Mouse (Mus musculus) liver, embryonic 16.5 days (tissue): ENCODE results near the gene Hal. TPM values are rescaled to one million over a fixed set of nuclear protein-coding genes. Genes with fewer than 3 reads are reported as not detected.

Experiments used
- ATAC-seq: fragments of 200-750 bp; cut with Nextera tagmentation; 2 replicates; pipeline ENCODE4 v1.8.0; 2017; ENCODE audit warnings: low read depth, mild to moderate bottlenecking, moderate number of reproducible peaks, moderate library complexity
- H3K27ac ChIP-seq: fragments of 300-500 bp; sonication (generic); 2 replicates; pipeline ENCODE4 v1.5.1; 2014; ENCODE audit warnings: mild to moderate bottlenecking, low read length
- H3K27me3 ChIP-seq: fragments of 300-500 bp; sonication (generic); 2 replicates; pipeline ENCODE4 v1.6.1; 2014; ENCODE audit warnings: low read depth, low read length, mixed read lengths; ENCODE audit not compliant: control insufficient read depth, insufficient read depth
- H3K36me3 ChIP-seq: fragments of 300-500 bp; sonication (generic); 2 replicates; pipeline ENCODE4 v1.6.1; 2014; ENCODE audit warnings: mild to moderate bottlenecking; ENCODE audit not compliant: control insufficient read depth, insufficient read depth
- H3K4me1 ChIP-seq: fragments of 300-500 bp; sonication (generic); 2 replicates; pipeline ENCODE4 v1.6.1; 2014; ENCODE audit warnings: low read depth, low read length, mixed read lengths; ENCODE audit not compliant: control insufficient read depth
- H3K4me2 ChIP-seq: fragments of 300-500 bp; sonication (generic); 2 replicates; pipeline ENCODE4 v1.6.1; 2014; ENCODE audit warnings: low read depth, low read length, mixed read lengths
- H3K4me3 ChIP-seq: fragments of 300-500 bp; sonication (generic); 2 replicates; pipeline ENCODE4 v1.5.1; 2014; ENCODE audit warnings: low read depth, mild to moderate bottlenecking, low read length
- H3K9ac ChIP-seq: fragments of 300-500 bp; sonication (generic); 2 replicates; pipeline ENCODE4 v1.6.1; 2014; ENCODE audit warnings: low read depth, low read length
- H3K9me3 ChIP-seq: fragments of 300-500 bp; sonication (generic); replicated peaks from 2 replicates; pipeline ENCODE4 v1.6.1; 2016; ENCODE audit warnings: low read length; ENCODE audit not compliant: control insufficient read depth
- WGBS: fragments of 180-500 bp; shearing (Covaris S2); extraction: QIAGEN DNeasy Blood & Tissue Kit; methylation state at CpG from one replicate; pipeline ENCODE4 v1.1.7; 2014; ENCODE audit not compliant: insufficient replicate concordance; 5-methylcytosine and 5-hydroxymethylcytosine counted together
- polyA plus RNA-seq: library from polyadenylated mRNA; unstranded; fragments of >200 nt; fragmentation: Nextera tagmentation; extraction: Ambion mirVana; gene quantifications from 2 replicates; pipeline ENCODE4 v1.2.1, GENCODE M21; 2015

The Hal gene
- polyA plus RNA-seq, 1 experiment from 2014 or later: 10.0 TPM

DNA sequence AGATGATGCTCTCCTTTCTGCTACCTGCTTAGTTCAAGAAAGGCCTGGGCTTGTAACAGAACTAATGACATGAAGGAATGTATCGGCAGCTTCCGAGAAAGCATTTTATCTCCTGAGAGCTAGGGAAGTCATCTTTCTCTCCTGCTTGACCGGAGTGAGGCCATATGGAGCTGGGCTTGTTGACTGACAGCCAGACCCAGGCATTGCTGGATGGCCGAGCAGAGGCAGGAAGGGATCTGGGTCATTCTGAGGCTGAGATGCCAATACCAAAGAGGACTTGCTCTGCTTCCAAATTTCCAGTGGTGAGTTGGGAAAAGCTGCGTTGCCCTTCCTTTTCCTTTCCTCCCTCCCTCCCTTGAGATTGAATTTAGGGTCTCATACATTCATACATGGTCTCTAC lies 31.2 kb downstream of the Hal start:
- Histone ChIP-seq H3K9ac (no peak overlapping the region), H3K9me3 (no peaks in the 10 kb centered on the region), H3K36me3 (no peaks in the 10 kb centered on the region), H3K4me2 (no peak overlapping the region), H3K4me1 (no peaks in the 10 kb centered on the region), H3K27ac (no peak overlapping the region), H3K4me3 (no peak overlapping the region), H3K27me3 (no peaks in the 10 kb centered on the region)
- no peak for ATAC-seq
- WGBS: 71% methylated on average over 5 of the region's 5 CpGs

DNA sequence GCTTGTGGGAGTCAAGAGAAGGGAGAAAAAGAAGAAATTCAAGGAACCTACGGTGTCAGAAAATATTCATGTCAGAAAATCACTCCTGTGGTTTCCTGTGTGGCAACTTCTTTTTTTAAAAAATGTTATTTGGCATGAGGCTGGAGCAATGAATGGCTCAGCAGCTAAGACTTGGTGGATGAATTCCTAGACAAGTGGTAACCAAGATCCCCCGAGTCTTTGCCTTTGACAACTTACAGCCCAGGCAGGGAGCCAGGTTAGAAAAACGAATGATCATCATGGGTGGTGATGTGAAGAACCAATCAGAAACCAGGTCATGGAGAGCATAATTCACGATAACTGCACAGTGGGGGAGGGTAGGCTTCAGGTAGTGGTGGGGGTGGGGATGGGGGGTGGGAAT lies 32.4 kb downstream of the Hal start:
- ATAC-seq: no peak
- Histone ChIP-seq H3K4me1 (no peaks in the 10 kb centered on the region), H3K27me3 (no peaks in the 10 kb centered on the region), H3K27ac (no peak overlapping the region), H3K9me3 (no peaks in the 10 kb centered on the region), H3K36me3 (no peaks in the 10 kb centered on the region), H3K4me2 (no peak overlapping the region), H3K9ac (no peak overlapping the region), H3K4me3 (no peak overlapping the region)
- 23% methylated on average over 4 of the region's 4 CpGs for WGBS

DNA sequence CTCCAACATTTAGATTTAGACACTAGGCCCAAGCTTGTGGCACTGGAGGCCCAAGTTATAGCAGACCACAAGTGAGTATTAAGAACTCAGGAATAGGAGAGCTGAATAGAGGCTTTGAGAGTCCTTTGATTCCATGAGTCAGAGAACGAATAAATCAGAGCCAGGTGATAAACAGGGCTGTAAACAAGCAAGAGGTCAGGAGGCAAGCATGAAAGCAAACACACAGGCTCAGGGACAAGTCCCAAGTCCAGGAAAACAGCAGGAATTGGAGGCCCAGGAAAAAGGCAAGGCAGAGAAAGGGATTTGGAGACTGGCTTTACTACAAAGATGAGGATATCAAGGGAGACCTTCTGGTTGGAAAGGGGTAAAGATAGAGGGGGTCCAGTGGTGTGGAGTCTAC lies 36.8 kb downstream of the Hal start:
- no peak overlapping the region for H3K9ac ChIP-seq
- no peak overlapping the region for H3K4me3 ChIP-seq
- no peak overlapping the region for H3K27ac ChIP-seq
- H3K9me3 ChIP-seq: no peaks in the 10 kb centered on the region
- no peaks in the 10 kb centered on the region for H3K4me1 ChIP-seq
- ATAC-seq: 0 out of 2 replicates have a peak, but pooled peaks have one; percentile 32
- whole genome bisulfite sequencing: 54% methylated on average over 1 of the region's 1 CpGs
- no peaks in the 10 kb centered on the region for H3K27me3 ChIP-seq
- peaks cover 2% of the 10 kb centered on the region for H3K36me3 ChIP-seq
- no peak overlapping the region for H3K4me2 ChIP-seq

DNA sequence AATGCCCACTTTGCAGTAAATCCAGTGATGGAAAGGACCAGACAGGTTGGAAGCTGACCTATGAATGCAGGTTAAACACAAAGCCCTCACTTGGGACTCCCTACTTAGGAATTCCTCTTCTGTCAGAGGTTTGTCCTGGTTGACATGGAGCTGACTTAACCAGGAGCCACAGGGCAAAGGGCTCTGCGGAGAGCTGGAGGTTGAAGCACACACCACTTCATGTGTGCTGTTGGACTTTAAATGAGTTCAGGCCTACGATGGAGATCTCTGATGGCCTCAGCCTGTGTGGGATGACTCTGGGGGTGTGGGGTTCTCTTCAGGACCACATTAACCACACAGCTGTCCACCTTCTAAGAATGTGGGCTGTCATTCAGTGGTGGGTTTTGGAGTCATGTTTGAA lies 49.7 kb downstream of the Hal start:
- no peaks in the 10 kb centered on the region for H3K27me3 ChIP-seq
- H3K9ac ChIP-seq: no peak overlapping the region
- 55% methylated on average over 2 of the region's 2 CpGs for WGBS
- H3K4me2 ChIP-seq: peak overlapping the region; percentile 14; the same call in 1 of the 2 replicates
- H3K4me3 ChIP-seq: no peak overlapping the region
- H3K9me3 ChIP-seq: no peaks in the 10 kb centered on the region
- H3K27ac ChIP-seq: peak overlapping the region; percentile 62
- no peak for ATAC-seq
- H3K36me3 ChIP-seq: no peaks in the 10 kb centered on the region
- H3K4me1 ChIP-seq: peaks cover 10% of the 10 kb centered on the region

DNA sequence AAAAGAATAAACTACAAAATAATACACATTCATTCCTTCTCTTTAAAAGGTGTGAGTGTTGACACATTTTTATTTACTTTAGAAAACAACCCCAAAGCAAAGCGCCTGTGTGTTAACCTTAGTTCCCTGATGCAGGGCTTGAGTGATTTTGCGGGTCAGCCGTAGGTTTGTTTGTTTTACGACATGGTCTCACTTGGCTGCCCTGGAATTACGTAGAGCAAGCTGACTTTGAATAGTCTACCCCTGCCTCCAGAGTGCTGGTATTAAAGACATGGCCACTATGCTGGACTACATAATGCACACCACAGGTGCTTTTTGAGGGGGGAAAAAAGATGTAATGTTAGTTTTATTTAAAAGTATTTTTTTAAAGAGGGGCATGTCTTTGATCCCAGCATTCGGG lies 50.2 kb downstream of the Hal start:
- Histone ChIP-seq H3K36me3 (no peaks in the 10 kb centered on the region), H3K27me3 (no peaks in the 10 kb centered on the region), H3K9me3 (no peaks in the 10 kb centered on the region), H3K4me1 (peaks cover 10% of the 10 kb centered on the region), H3K4me3 (no peak overlapping the region), H3K4me2 (no peak overlapping the region; the same call in 1 of the 2 replicates), H3K9ac (no peak overlapping the region), H3K27ac (0 out of 2 replicates have a peak overlapping the region, but pooled peaks have one; percentile 3)
- WGBS: 60% methylated on average over 6 of the region's 6 CpGs
- ATAC-seq: peak; percentile 35; the same call in 1 of the 2 replicates

DNA sequence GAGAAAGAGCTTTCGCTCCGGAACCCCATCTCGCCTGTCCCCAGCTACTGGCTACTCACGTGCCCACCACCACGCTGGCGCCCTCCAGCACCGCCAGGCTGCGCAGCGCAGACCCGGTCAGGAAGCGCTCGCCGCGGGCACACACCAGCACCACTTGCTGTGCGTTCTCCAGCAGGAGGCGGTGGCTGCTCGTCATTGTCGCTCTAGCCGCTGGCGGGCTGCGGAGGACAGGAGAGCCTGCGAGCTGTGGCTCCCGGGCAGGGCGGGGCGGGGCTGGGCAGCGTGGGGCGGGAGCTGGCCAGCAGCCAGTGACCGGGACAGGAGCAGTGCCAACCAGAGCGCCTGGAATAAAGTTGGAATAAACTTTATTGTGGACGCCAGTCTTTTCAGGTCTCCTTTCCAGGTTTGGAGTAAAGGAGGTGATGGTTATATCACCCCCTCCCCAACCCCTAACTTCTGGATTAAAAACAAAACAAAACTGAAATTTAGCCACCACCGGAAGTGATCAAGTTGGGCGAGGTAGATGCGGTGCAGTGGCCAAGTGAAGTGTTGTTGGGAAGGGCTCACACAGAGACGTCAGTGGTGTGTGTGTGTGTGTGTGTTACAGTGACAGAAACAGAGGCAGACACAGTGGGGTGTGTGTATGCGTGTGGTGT lies 51.3 kb downstream of the Hal start, which contains the start of gene Amdhd1:
Amdhd1 (minus strand) TSS at position 259 of the 656 bp plus-strand sequence.
- H3K4me3 ChIP-seq: peak within 1 kb of the TSS; percentile 60
- peak; percentile 84 for ATAC-seq
- WGBS: 2% methylated on average over 35 of the region's 35 CpGs
- no peaks in the 10 kb centered on the region for H3K36me3 ChIP-seq
- H3K4me1 ChIP-seq: peaks cover 10% of the 10 kb centered on the region
- peak within 1 kb of the TSS; percentile 69 for H3K27ac ChIP-seq
- peak within 1 kb of the TSS; percentile 60 for H3K9ac ChIP-seq
- H3K9me3 ChIP-seq: no peaks in the 10 kb centered on the region
- H3K27me3 ChIP-seq: no peaks in the 10 kb centered on the region
- peak within 1 kb of the TSS; percentile 55 for H3K4me2 ChIP-seq

DNA sequence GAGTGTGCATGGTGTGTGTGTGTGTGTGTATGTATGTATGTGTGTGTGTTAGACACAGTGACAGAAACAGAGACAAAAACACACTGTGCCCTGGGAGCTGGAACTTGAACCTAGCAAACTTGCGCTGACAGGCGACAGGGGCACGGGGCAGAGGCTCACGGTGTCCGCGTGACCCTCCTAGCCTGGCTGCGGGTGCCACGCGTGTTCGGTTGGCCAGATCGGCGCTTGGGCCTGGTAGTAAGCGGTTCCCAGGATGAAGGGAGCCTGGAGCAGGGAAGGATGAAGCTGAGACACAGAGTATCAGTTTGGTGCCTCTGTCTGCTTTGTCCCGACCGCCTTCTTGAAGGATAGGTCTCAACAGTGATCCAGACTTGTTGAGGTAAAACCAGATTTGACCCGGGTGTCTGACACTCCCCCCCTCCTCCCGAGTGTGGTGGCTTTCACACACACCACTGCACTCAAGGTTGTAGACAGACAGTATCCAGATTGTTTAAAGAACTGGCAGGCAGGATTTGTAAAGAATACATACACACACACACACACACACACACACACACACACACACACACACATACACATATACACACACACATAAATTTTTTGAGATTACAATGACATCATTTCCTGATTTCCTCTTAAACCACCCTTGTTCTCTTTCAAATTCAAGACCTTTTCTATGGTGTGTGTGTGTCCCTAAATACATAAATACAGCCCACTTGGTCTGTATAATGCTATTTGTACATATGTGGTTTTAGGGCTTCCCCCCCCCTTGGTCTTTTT lies 52.1 kb downstream of the Hal start, which contains the start of gene Ccdc38:
Ccdc38 (plus strand) TSS at position 202 of the 780 bp plus-strand sequence.
- Histone ChIP-seq H3K36me3 (no peaks in the 10 kb centered on the region), H3K9me3 (no peaks in the 10 kb centered on the region), H3K4me2 (peak within 1 kb of the TSS; percentile 55), H3K27ac (peak within 1 kb of the TSS; percentile 69), H3K9ac (peak within 1 kb of the TSS; percentile 60), H3K4me3 (peak within 1 kb of the TSS; percentile 60), H3K4me1 (peaks cover 10% of the 10 kb centered on the region), H3K27me3 (no peaks in the 10 kb centered on the region)
- WGBS: 49% methylated on average over 17 of the region's 17 CpGs
- ATAC-seq: no peak

DNA sequence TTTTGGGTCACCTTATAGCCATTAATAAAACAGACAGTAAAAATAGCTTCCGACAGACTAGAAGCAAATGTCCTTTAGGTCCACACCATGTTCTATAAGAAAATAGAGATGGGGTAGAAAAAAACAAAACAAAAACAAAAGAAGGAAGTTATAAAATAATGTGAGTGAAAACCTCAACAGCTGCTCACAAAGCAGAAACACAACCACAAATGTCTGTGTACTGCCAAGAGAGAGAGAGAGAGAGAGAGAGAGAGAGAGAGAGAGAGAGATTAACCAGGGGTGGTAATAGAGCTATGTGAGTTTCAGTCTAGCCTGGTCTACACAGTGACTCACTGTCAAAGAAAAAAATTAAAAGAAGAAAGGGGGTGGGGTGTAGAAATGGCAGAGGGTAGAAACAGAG lies 53.0 kb downstream of the Hal start:
- no peak for ATAC-seq
- H3K4me3 ChIP-seq: no peak overlapping the region
- H3K27me3 ChIP-seq: no peaks in the 10 kb centered on the region
- H3K36me3 ChIP-seq: no peaks in the 10 kb centered on the region
- no peak overlapping the region for H3K4me2 ChIP-seq
- no peak overlapping the region for H3K27ac ChIP-seq
- no peak overlapping the region for H3K9ac ChIP-seq
- 52% methylated on average over 1 of the region's 1 CpGs for WGBS
- H3K9me3 ChIP-seq: no peaks in the 10 kb centered on the region
- peaks cover 10% of the 10 kb centered on the region for H3K4me1 ChIP-seq

DNA sequence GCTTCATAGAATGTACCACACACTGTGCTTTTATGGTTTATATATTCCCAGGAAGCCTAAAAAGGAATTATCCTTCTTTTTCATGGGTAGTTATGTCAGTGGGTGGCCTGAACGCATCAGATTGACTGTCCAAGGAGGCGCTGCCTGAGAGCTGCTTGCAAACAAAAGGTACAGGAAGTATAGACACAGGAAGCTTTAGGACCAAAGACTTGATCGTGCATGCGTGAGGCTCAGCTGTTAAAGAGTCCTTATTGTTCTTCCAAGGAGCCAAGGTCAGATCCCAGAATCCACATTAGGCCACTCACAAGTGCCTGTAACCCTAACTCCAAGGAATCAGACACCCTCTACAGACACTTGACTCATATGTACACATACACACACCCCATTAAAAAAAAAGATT lies 53.8 kb downstream of the Hal start:
- H3K27me3 ChIP-seq: no peaks in the 10 kb centered on the region
- no peaks in the 10 kb centered on the region for H3K36me3 ChIP-seq
- H3K4me2 ChIP-seq: no peak overlapping the region
- H3K4me3 ChIP-seq: no peak overlapping the region
- no peak overlapping the region for H3K9ac ChIP-seq
- H3K27ac ChIP-seq: no peak overlapping the region
- peaks cover 10% of the 10 kb centered on the region for H3K4me1 ChIP-seq
- no peak for ATAC-seq
- 45% methylated on average over 4 of the region's 4 CpGs for WGBS
- no peaks in the 10 kb centered on the region for H3K9me3 ChIP-seq
